Mouse (Mus musculus): ENCODE results near the gene Runx2.

The Runx2 gene

DNA sequence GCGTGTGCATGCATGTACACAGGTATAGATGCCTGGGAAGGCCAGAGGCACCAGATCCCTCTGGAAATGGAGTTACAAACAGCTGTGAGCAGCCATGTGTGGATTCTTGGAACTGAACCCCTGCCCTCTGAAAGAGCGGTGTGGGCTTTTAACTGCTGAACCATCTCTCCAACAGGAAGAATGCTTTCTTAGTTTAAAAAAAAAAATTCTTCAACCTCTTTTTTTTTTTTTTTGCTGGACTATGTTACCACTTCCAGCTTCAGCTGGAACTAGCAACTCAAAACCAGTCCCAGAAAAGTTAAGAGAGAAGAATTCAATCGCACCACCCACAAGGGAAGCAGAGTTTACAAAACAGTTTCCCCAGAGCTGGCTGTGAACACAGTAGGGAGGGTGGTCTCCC, 295.2 kb downstream of the Runx2 start:
- DNase-seq, result no peak

DNA sequence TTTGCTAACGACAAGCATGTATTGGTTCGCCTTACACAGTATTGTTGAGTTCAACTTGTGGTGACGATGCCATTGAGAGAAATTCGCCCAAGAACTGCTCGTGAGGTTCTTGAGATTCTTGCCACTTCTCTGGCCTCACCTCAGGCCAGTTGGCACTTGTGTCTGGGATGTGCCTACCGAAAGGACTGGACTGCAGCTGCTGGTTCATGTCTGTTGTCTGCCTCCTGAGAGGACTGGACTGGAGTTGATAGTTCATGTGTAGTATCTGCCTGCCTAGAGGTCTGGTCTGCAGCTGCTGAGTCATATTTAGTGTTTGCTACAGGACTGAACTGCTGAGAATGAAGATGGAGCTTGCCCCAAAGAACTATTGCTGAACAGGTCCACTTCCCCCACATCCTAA, 296.4 kb downstream of the Runx2 start:
- DNase-seq, result no peak

DNA sequence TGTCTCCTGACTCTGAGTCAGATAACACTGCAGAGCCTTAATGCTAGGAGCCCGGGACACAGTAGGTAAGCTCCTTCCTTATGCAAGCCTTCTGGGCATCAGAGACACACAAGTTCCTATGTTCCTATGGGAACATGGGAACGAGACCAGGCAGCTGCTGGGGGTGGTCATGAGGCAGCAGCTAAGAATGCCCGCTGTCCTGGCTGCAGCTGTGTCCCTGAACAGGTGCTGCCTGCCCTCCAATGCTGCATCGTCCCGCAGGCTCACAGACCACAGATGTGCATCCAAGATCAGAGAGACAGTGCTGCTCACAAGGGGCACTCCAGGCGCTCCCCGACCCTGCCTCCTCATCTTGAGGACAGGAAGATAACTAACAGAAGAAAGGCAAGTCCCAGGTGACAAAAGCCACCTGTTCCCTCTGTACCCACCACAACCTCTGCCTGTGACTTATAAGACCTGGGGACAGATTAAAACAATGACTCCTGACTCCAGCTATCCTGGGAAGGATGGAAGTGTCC, 306.3 kb downstream of the Runx2 start:
- no peak for DNase-seq

GRCm38 (mm10) chr17:44507741-44508140, 306.9 kb downstream of the Runx2 start:
- no peak for DNase-seq

- no peak for DNase-seq
Observed at GRCm38 (mm10) chr17:44506524-44506923, 308.1 kb downstream of the Runx2 start.

GRCm38 (mm10) chr17:44504794-44505317, 309.7 kb downstream of the Runx2 start:
- no peak for DNase-seq

DNA sequence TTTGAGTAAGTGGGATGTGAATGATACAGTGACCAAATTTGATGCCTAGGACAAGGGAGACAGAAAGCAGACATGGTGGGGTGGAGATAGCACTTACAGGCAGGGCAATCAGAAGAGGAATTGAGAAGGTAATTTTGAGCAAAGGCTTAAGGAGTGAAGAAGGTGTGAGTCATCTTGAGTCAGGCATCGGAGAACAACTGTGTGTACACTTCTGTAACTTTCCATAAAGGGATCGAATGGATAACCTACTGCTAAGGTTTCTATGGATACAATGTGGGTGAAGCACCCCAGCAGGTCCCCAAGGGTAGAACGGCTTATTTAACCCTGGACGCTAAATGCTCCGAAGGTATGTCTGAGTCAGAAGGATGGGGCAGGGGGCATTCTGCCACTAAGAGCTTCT, 312.4 kb downstream of the Runx2 start:
- DNase-seq, result no peak

GRCm38 (mm10) chr17:44500306-44500899, 314.2 kb downstream of the Runx2 start:
- no peak for DNase-seq

GRCm38 (mm10) chr17:44490164-44490794, 324.3 kb downstream of the Runx2 start:
- no peak for DNase-seq

- no peak for DNase-seq
Observed at GRCm38 (mm10) chr17:44489346-44489745, 325.3 kb downstream of the Runx2 start.

DNA sequence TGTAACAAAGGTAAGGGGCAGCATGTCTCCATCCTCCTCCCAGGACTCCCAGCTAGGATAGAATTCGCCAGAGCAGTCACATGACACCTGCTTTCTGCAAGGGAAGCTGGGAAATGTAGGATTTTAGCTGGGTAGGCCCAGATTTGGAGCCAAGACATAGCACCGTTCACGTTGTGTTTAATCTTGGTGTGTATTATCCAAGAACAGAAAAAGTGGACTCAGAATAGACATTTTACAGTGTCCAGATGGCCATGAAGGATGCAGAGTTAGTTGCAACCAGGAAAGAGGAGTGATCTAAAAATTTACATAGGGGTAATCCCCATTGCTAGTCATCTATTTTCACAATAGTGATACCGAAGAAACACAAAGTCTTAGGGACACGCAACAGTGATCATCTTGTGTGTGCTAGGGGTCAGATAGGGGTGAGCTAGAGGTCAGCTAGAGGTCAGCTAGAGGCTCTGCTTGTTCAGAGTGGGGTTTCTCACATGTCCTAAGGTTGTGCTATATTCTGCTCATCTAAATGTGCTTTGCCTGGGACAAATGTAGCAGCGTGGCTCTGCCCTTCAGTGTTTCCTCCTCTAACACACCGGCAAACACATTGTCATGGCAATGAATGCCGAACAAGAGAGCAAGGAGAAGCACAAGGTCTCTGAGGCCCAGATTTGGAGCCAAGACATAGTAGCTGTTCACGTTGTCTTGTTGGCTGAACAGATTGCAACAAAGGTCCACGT, 326.9 kb downstream of the Runx2 start:
- DNase-seq, result no peak

DNA sequence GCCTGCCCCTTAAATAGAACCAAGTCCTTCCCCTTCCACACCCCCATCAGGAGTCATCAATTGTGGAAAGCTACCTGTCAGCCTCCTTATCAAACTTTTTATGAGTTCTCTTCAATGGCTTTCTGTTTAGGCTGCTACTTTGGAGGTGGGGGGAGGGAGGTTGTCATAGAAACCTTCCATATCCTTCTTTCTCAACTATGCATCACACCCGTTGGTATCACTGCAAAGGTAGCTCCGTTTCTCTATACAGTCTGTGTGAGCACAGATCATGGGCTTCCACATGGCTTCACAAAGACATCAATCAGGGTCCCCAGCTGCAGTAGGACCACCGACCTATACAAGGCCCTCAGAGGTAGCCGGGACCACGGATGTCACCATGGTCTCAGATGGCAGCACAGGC, 329.3 kb downstream of the Runx2 start:
- DNase-seq, result no peak

DNA sequence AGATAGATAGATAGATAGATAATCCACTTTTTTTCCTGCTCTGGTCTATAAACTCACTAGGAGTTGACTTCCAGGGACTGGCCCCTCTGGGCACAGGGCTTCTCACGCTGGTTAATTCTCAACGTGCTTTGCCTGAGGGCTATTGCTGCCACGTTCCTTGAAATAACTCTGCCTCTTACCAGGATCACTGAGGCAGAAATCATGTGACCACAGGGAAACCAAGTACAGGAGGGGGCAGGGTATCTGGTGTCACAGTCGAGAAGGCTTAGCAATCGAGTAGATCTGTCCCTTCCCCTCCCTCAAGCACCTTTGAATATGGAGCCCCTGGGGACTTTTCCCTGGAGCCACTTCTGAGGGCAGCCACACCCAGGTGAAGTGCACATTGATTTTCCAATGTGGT, 334.7 kb downstream of the Runx2 start:
- no peak for DNase-seq

GRCm38 (mm10) chr17:44479491-44479890, 335.1 kb downstream of the Runx2 start:
- no peak for DNase-seq

DNA sequence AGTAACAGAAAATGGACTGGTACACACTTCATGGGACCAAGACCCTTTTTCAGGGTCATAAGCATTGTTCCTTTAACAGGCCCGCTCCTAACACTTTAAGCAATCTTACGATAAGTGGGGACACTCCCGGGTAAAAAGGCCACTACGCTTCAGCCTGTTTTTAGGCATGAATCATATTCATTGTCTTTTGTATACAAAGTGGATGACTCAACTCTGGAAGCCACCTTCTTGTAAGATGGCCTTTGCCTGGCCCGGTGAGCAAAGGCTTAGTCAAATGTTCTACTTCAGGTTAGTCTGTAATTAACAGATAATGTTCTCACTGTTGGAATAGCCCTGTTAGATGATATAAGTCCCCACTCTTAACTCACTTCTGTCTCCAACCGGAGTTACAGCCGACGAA, 338.7 kb downstream of the Runx2 start:
- no peak for DNase-seq

GRCm38 (mm10) chr17:44474280-44474679, 340.3 kb downstream of the Runx2 start:
- DNase-seq, result no peak

GRCm38 (mm10) chr17:44472695-44473094, 341.9 kb downstream of the Runx2 start:
- no peak for DNase-seq

- DNase-seq, result no peak
Observed at GRCm38 (mm10) chr17:44463679-44464078, 350.9 kb downstream of the Runx2 start.

GRCm38 (mm10) chr17:44460156-44460555, 354.4 kb downstream of the Runx2 start:
- DNase-seq, result no peak

GRCm38 (mm10) chr17:44459029-44459428, 355.6 kb downstream of the Runx2 start:
- no peak for DNase-seq

- no peak for DNase-seq
Observed at GRCm38 (mm10) chr17:44456696-44457095, 357.9 kb downstream of the Runx2 start.

DNA sequence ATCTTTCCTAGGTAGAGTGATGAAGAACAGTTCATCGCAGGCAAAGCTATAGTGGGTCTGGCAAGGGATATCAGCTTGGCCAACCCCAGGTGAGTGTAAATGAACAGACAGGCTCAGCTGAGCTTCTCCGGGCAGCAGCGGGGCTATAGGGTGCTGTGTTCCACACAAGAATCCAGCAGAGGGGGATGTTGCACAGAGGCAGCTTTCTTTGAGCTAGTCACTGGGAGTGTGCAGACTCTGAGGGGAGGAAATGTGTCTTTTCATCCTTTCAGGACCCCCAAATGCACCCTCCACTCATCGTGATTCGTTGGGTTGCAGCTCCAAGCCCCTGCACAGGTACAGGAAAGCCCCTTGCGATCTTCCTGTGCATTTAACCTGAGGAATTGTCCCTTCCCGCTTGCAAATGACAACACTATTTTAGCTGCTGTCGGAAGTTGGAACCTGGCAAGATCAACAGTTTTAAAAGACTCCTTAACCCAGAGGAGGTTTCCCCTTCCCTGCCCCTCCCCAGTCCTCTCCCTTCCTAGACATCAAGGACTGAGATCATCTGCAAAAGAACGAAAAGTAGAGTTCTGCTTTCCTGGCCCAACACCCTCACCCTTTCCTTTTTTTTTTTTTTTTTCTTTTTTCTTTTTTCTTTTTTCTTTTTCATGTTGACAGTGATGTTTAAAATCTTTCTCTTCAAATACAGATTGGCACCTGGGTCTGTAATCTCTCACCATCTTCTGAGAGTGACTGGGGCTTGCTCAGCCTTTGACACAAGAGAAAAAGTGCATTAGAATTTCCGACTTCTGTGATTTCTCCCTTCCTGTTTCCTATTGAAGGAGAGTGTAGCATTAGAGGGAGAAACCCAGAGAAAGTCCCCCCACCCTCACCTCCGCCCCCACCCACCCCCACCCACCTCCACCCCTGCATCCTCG, 358.7 kb downstream of the Runx2 start:
- peak; percentile 45 for DNase-seq

All from liver (tissue).